Mouse (Mus musculus): Measurements from ENCODE around the gene Gli2.

Gli2 gene

GRCm38 (mm10) chr1:118901868-118902586 is 151.4 kb downstream of the Gli2 start:
- DNase-seq (ENCODE audit: low spot score): peak; percentile 39

GRCm38 (mm10) chr1:118898351-118898750 is 155.1 kb downstream of the Gli2 start:
- no peak for DNase-seq (ENCODE audit: low spot score)

- no peak for DNase-seq (ENCODE audit: low spot score)
These were observed 158.2 kb downstream of the Gli2 start for GRCm38 (mm10) chr1:118895026-118895762.

GRCm38 (mm10) chr1:118891395-118891794 is 162.0 kb downstream of the Gli2 start:
- no peak for DNase-seq (ENCODE audit: low spot score)

- no peak for DNase-seq (ENCODE audit: low spot score)
These were observed 163.1 kb downstream of the Gli2 start for GRCm38 (mm10) chr1:118890125-118890875.

- DNase-seq (ENCODE audit: low spot score): no peak
These were observed 172.6 kb downstream of the Gli2 start for GRCm38 (mm10) chr1:118880781-118881247.

- DNase-seq (ENCODE audit: low spot score): peak; percentile 76
These were observed 175.1 kb downstream of the Gli2 start for GRCm38 (mm10) chr1:118878291-118878690.

GRCm38 (mm10) chr1:118875227-118875626 is 178.2 kb downstream of the Gli2 start:
- DNase-seq (ENCODE audit: low spot score): no peak

- no peak for DNase-seq (ENCODE audit: low spot score)
These were observed 179.9 kb downstream of the Gli2 start for GRCm38 (mm10) chr1:118873559-118873958.

GRCm38 (mm10) chr1:118864735-118865134 is 188.7 kb downstream of the Gli2 start:
- no peak for DNase-seq (ENCODE audit: low spot score)

- no peak for DNase-seq (ENCODE audit: low spot score)
These were observed 189.4 kb downstream of the Gli2 start for GRCm38 (mm10) chr1:118864031-118864430.

GRCm38 (mm10) chr1:118858101-118858500 is 195.3 kb downstream of the Gli2 start:
- no peak for DNase-seq (ENCODE audit: low spot score)

GRCm38 (mm10) chr1:118830658-118831057 is 222.8 kb downstream of the Gli2 start:
- no peak for DNase-seq (ENCODE audit: low spot score)

- DNase-seq (ENCODE audit: low spot score): no peak
These were observed 226.8 kb downstream of the Gli2 start for GRCm38 (mm10) chr1:118826614-118827013.

- DNase-seq (ENCODE audit: low spot score): no peak
These were observed 227.8 kb downstream of the Gli2 start for GRCm38 (mm10) chr1:118825467-118826219.

GRCm38 (mm10) chr1:118825035-118825434 is 228.4 kb downstream of the Gli2 start:
- DNase-seq (ENCODE audit: low spot score): no peak

GRCm38 (mm10) chr1:118822258-118822657 is 231.2 kb downstream of the Gli2 start:
- DNase-seq (ENCODE audit: low spot score): no peak

GRCm38 (mm10) chr1:118815015-118815414 is 238.4 kb downstream of the Gli2 start:
- no peak for DNase-seq (ENCODE audit: low spot score)

GRCm38 (mm10) chr1:118810336-118810735 is 243.1 kb downstream of the Gli2 start:
- DNase-seq (ENCODE audit: low spot score): no peak

- DNase-seq (ENCODE audit: low spot score): no peak
These were observed 246.7 kb downstream of the Gli2 start for GRCm38 (mm10) chr1:118806727-118807126.

GRCm38 (mm10) chr1:118802166-118802565 is 251.3 kb downstream of the Gli2 start:
- no peak for DNase-seq (ENCODE audit: low spot score)

Data from yolk sac, embryonic 10.5 days (tissue).